Mouse (Mus musculus) liver, embryonic 14.5 days (tissue): ENCODE measurements at regions not wholly inside any gene's neighbourhood (a gene's known extent, or its start where the extent isn't known, plus 50 kb on each side); places are given as distances from the start of the nearest gene placed in this dataset.

ENCODE experiments used
- CTCF ChIP-seq: IDR thresholded peaks from 2 replicates; pipeline ENCODE4 v1.5.1; 2016; ENCODE audit warnings: antibody characterized with exemption, low read depth, control low read depth
- EP300 ChIP-seq: IDR thresholded peaks from 2 replicates; pipeline ENCODE4 v1.6.1; 2016; ENCODE audit warnings: antibody characterized with exemption, low read depth

- TF ChIP-seq CTCF, result no peak
- TF ChIP-seq EP300, result no peak
Measured at GRCm38 (mm10) chr8:26608001-26608400, 369.1 kb upstream of the Zfp703 start.
